9 mouse cellular contexts compared by ENCODE assay signal in genomic region chr4:132076480-132077405, GRCm38 (mm10). TPM values are rescaled to one million over a fixed set of nuclear protein-coding genes. Genes with fewer than 3 reads are reported as not detected.
DNase-seq lines count a peak whose midpoint lies in the region; ATAC-seq and TF ChIP-seq lines count a peak whose summit lies in the region.
"Had no signal": no experiment of that assay in that cellular context is flagged by ENCODE, and none has a peak within 500 bp of the region (broad histone marks: within the 10 kb centered on the region; RNA-seq: fewer than 3 reads in every experiment).

No protein-coding gene starts in this region.

- no peak for TF ChIP-seq POLR2A in limb, embryonic 14.5 days (IDR thresholded peaks at IDR 0.05; ENCODE audit: borderline replicate concordance, extremely low read depth, insufficient read depth, insufficient read length)

- no peaks in the 10 kb centered on the region for H3K36me3 ChIP-seq in limb, embryonic 14.5 days (ENCODE audit: control insufficient read depth, insufficient read depth, low read length)
- H3K36me3 ChIP-seq: hindbrain, embryonic 15.5 days had no signal

- no peaks in the 10 kb centered on the region for H3K9me3 ChIP-seq in limb, embryonic 14.5 days (ENCODE audit: control insufficient read depth, low read length)
- H3K9me3 ChIP-seq: hindbrain, embryonic 15.5 days had no signal

- no peaks in the 10 kb centered on the region for H3K4me1 ChIP-seq in limb, embryonic 14.5 days (ENCODE audit: control insufficient read depth, insufficient read depth, low read length)

- 32% methylated on average over 20 of the region's 20 CpGs for WGBS in limb, embryonic 14.5 days

- peak; percentile 52 to 75 for DNase-seq in left cerebral cortex, postnatal 14 days (ENCODE audit: low spot score in 2 of 2)
- no peak for DNase-seq in left cerebral cortex, adult 11 months (ENCODE audit: low spot score)
- DNase-seq in T-cell, adult 2 months (ENCODE audit: low spot score) = peak; percentile 13
- DNase-seq in embryo, embryonic 9.5 days (ENCODE audit: extremely low spot score) = peak; percentile 28
- peak; percentile 52 to 62 for DNase-seq in heart, postnatal 14 days
- peak; percentile 33 for DNase-seq in limb, embryonic 14.5 days (ENCODE audit: low spot score)
- peak; percentile 44 for DNase-seq in ovary, postnatal 36 days (ENCODE audit: low spot score)
- DNase-seq in cerebellum, adult 18-20 months = no peak

- H3K27ac ChIP-seq in limb, embryonic 14.5 days (replicated peaks; ENCODE audit: low read depth, low read length) = no peak overlapping the region
- H3K27ac ChIP-seq: hindbrain, embryonic 15.5 days had no signal

- no peaks in the 10 kb centered on the region for H3K27me3 ChIP-seq in limb, embryonic 14.5 days (ENCODE audit: control insufficient read depth, insufficient read depth, low read length)

- intact Hi-C loops in left cerebral cortex, postnatal 14 days (cut with DNase I) = loop anchor here (5.0 kb wide), 1 partner anchor 44 kb away; no protein-coding TSS in a partner anchor
- intact Hi-C loops in heart, postnatal 14 days (cut with DNase I) = loop anchor here (5.0 kb wide), 1 partner anchor 159 kb away; no protein-coding TSS in a partner anchor

- ATAC-seq in limb, embryonic 14.5 days (ENCODE audit: low FRiP score, low read depth) = no peak

- H3K4me3 ChIP-seq in limb, embryonic 14.5 days (replicated peaks; ENCODE audit: low read length) = no peak overlapping the region
- H3K4me3 ChIP-seq: hindbrain, embryonic 15.5 days had no signal

- H3K9ac ChIP-seq in limb, embryonic 14.5 days (ENCODE audit: low read depth, low read length, severe bottlenecking) = no peak overlapping the region
- H3K9ac ChIP-seq: hindbrain, embryonic 15.5 days had no signal

- no peak overlapping the region for H3K4me2 ChIP-seq in limb, embryonic 14.5 days (replicated peaks; ENCODE audit: low read depth, low read length, severe bottlenecking)

RNA-seq across cellular contexts. Expression of gene Epb41, which starts 1.6 kb away (rescaled TPM):
- total RNA-seq in left cerebral cortex, postnatal 14 days (2021) = 10 to 100 TPM; 26.2 to 28.4 TPM
- total RNA-seq in heart, postnatal 14 days (2021) = 100 to 1,000 TPM; 216 to 281 TPM
- polyA plus RNA-seq in limb, embryonic 14.5 days (2012; rRNA removed) = 60.6 and 61.3 TPM in 2 replicates
- 76.0 and 76.4 TPM in 2 replicates for polyA plus RNA-seq in limb, embryonic 14.5 days (2014; fragmentation: Nextera tagmentation; extraction: Ambion mirVana)

RNA-seq across cellular contexts. Expression of gene Gm10300, which starts 2.2 kb away (rescaled TPM):
- not detected for total RNA-seq in left cerebral cortex, postnatal 14 days (2021)
- under 1 TPM; 0.15 to 0.19 TPM for total RNA-seq in heart, postnatal 14 days (2021)
- 0.08 and 0.12 TPM in 2 replicates for polyA plus RNA-seq in limb, embryonic 14.5 days (2012; rRNA removed)
- 0.08 TPM in 1 of 2 replicates, not detected in the other for polyA plus RNA-seq in limb, embryonic 14.5 days (2014; fragmentation: Nextera tagmentation; extraction: Ambion mirVana)
- polyA plus RNA-seq: hindbrain, embryonic 15.5 days had no signal

Comparison
In these comparisons a context has a peak if more than half of its experiments do, and no peak if none do; other contexts are left out.
1. DNase-seq: peak in left cerebral cortex, postnatal 14 days (2 of 2), T-cell, adult 2 months (single experiment), embryo, embryonic 9.5 days (single experiment), heart, postnatal 14 days (2 of 2), limb, embryonic 14.5 days (single experiment) and ovary, postnatal 36 days (single experiment); none in left cerebral cortex, adult 11 months (single experiment) and cerebellum, adult 18-20 months (0 of 2).
2. RNA of gene Epb41, which starts 1.6 kb away (total RNA-seq): 216 to 281 TPM in heart, postnatal 14 days; 26.2 to 28.4 TPM in left cerebral cortex, postnatal 14 days; every median in the first group is over 4 times any median in the second.